Mouse (Mus musculus) intestine, postnatal 0 days (tissue): Measurements from ENCODE around the gene Ces2b. TPM values are rescaled to one million over a fixed set of nuclear protein-coding genes. Genes with fewer than 3 reads are reported as not detected.

Experiments
- ATAC-seq: fragments of 200-750 bp; cut with Nextera tagmentation; 2 replicates; pipeline ENCODE4 v1.8.0; 2017; ENCODE audit warnings: mild to moderate bottlenecking, moderate TSS enrichment, moderate library complexity
- H3K27ac ChIP-seq: fragments of 300-500 bp; sonication (generic); 2 replicates; pipeline ENCODE4 v1.5.1; 2014; ENCODE audit warnings: mild to moderate bottlenecking, low read depth, low read length, moderate library complexity
- H3K27me3 ChIP-seq: fragments of 300-500 bp; sonication (generic); replicated peaks from 2 replicates; pipeline ENCODE4 v1.6.1; 2014; ENCODE audit warnings: low read length, mixed read lengths; ENCODE audit not compliant: control insufficient read depth, insufficient read depth
- H3K36me3 ChIP-seq: fragments of 300-500 bp; sonication (generic); 2 replicates; pipeline ENCODE4 v1.6.1; 2014; ENCODE audit warnings: mild to moderate bottlenecking, moderate library complexity; ENCODE audit not compliant: control insufficient read depth, insufficient read depth
- H3K4me1 ChIP-seq: fragments of 300-500 bp; sonication (generic); replicated peaks from 2 replicates; pipeline ENCODE4 v1.6.1; 2014; ENCODE audit warnings: antibody characterized with exemption, low read length, mixed read lengths; ENCODE audit not compliant: control insufficient read depth, insufficient read depth
- H3K4me2 ChIP-seq: fragments of 300-500 bp; sonication (generic); replicated peaks from 2 replicates; pipeline ENCODE4 v1.6.1; 2014; ENCODE audit warnings: low read depth, mild to moderate bottlenecking, moderate library complexity
- H3K4me3 ChIP-seq: fragments of 300-500 bp; sonication (generic); 2 replicates; pipeline ENCODE4 v1.5.1; 2014; ENCODE audit warnings: low read depth, low read length
- H3K9ac ChIP-seq: fragments of 300-500 bp; sonication (generic); 2 replicates; pipeline ENCODE4 v1.6.1; 2014; ENCODE audit warnings: mild to moderate bottlenecking, low read depth, low read length
- H3K9me3 ChIP-seq: fragments of 300-500 bp; sonication (generic); 2 replicates; pipeline ENCODE4 v1.6.1; 2016; ENCODE audit warnings: mixed run types; ENCODE audit not compliant: control insufficient read depth
- CTCF ChIP-seq: sonication (generic); IDR thresholded peaks from 2 replicates; pipeline ENCODE4 v1.5.1; 2016; ENCODE audit warnings: low read depth, mild to moderate bottlenecking, control low read depth, antibody characterized with exemption, moderate library complexity
- WGBS: fragments of 180-500 bp; shearing (Covaris S2); extraction: QIAGEN DNeasy Blood & Tissue Kit; methylation state at CpG from one replicate; pipeline ENCODE4 v1.1.7; 2014; 5-methylcytosine and 5-hydroxymethylcytosine counted together
- polyA plus RNA-seq: library from polyadenylated mRNA; unstranded; fragments of >200 nt; fragmentation: Nextera tagmentation; extraction: Ambion mirVana; gene quantifications from 2 replicates; pipeline ENCODE4 v1.2.1, GENCODE M21; 2015

Ces2b gene
- 0.52 and 1.2 TPM in 2 replicates for polyA plus RNA-seq

DNA sequence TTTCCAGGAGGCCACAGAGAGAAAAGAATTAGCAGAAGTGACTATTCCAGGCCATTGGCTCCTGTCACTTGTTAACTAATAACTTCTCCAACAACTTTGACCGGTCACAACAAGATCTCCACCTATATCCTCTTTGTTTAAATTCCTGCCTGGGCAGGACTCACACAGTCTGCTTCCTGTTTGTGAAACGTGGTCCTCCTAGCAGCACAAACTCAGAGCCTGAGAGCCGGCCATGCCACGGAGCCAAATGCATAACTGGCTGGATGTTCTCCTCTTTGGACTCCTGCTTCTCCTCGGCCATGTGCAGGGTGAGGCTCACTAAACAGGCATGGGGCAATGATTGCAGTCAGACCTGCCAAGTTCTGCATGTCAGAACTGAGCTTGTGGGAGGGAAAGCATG, at the start of gene Ces2b:
Gene Ces2b, plus strand, starts transcription at position 133 of the 400 bp plus-strand sequence.
- no peak within 1 kb of the TSS for H3K9ac ChIP-seq
- ATAC-seq = no peak
- H3K4me3 ChIP-seq = no peak within 1 kb of the TSS
- no peaks in the 10 kb centered on the region for H3K27me3 ChIP-seq
- 27% methylated on average over 5 of the region's 5 CpGs for WGBS
- no peaks in the 10 kb centered on the region; the same call in 1 of the 2 replicates for H3K4me1 ChIP-seq
- H3K36me3 ChIP-seq = no peaks in the 10 kb centered on the region
- H3K9me3 ChIP-seq = no peaks in the 10 kb centered on the region
- H3K4me2 ChIP-seq = no peak within 1 kb of the TSS
- TF ChIP-seq CTCF = no peak
- no peak within 1 kb of the TSS for H3K27ac ChIP-seq

GRCm38 (mm10) chr8:104787049-104787448, 44.3 kb upstream of the Ces2b start:
- Histone ChIP-seq H3K27me3 (no peaks in the 10 kb centered on the region), H3K4me3 (no peak overlapping the region), H3K27ac (no peak overlapping the region), H3K4me2 (no peak overlapping the region), H3K4me1 (no peaks in the 10 kb centered on the region), H3K9me3 (no peaks in the 10 kb centered on the region), H3K9ac (no peak overlapping the region), H3K36me3 (no peaks in the 10 kb centered on the region)
- TF ChIP-seq CTCF = no peak
- ATAC-seq = no peak
- WGBS = 61% methylated on average over 1 of the region's 1 CpGs

- 57% methylated on average over 2 of the region's 2 CpGs for WGBS
- Histone ChIP-seq H3K4me2 (no peak overlapping the region), H3K4me3 (no peak overlapping the region), H3K27ac (no peak overlapping the region), H3K9me3 (no peaks in the 10 kb centered on the region), H3K4me1 (no peaks in the 10 kb centered on the region), H3K9ac (no peak overlapping the region), H3K36me3 (no peaks in the 10 kb centered on the region), H3K27me3 (no peaks in the 10 kb centered on the region)
- TF ChIP-seq CTCF = no peak
- ATAC-seq = no peak
Observed at GRCm38 (mm10) chr8:104788929-104789328, 42.4 kb upstream of the Ces2b start.

DNA sequence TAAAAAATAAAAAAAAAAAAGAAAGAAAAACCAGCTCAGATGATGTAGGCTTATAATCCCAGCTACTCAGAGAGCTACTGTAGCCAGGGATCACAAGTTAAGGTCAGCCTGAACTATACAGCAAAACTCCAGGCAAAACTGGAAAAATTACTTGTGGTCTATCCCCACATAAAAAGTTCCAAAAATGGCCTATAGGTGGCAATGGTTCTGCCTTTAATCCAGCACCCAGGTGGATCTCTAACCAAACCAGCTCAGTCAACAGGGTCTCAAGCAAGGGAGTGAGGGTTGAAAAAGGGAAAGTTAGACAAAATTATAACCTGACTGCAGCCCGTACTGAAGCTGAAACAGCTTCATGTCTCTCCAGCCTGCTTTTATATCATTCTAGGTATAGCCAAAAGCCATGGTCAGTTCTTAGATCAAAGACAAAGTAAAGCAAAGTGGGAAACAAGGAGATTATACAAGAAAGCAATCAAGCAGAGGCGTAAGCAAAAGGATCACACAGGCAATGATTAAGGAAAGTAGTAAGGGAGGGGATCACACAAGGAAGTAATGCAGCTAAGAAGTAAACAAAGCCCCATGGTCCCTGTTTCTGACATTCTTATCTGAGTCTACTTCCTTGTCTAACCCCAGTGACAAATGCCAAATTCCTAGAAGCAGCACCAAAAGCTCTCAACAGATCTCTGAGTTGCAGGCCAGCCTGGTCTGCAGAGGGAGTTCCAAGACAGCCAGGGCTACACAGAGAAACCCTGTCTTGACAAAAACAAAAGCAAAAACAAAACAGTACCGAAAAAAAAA, 41.3 kb upstream of the Ces2b start:
- TF ChIP-seq CTCF = peak; percentile 70
- no peak overlapping the region; the same call in 1 of the 2 replicates for H3K27ac ChIP-seq
- ATAC-seq = 0 out of 2 replicates have a peak, but pooled peaks have one; percentile 31
- no peaks in the 10 kb centered on the region for H3K9me3 ChIP-seq
- no peaks in the 10 kb centered on the region; the same call in 1 of the 2 replicates for H3K27me3 ChIP-seq
- H3K4me2 ChIP-seq = no peak overlapping the region
- 42% methylated on average over 3 of the region's 3 CpGs for WGBS
- H3K36me3 ChIP-seq = no peaks in the 10 kb centered on the region
- no peaks in the 10 kb centered on the region for H3K4me1 ChIP-seq
- no peak overlapping the region for H3K4me3 ChIP-seq
- H3K9ac ChIP-seq = no peak overlapping the region

GRCm38 (mm10) chr8:104799385-104799784, 32.0 kb upstream of the Ces2b start:
- no peaks in the 10 kb centered on the region for H3K36me3 ChIP-seq
- H3K9me3 ChIP-seq = no peaks in the 10 kb centered on the region
- peaks cover 3% of the 10 kb centered on the region; the same call in 1 of the 2 replicates for H3K27me3 ChIP-seq
- no peaks in the 10 kb centered on the region for H3K4me1 ChIP-seq
- H3K4me2 ChIP-seq = no peak overlapping the region
- no peak for TF ChIP-seq CTCF
- H3K9ac ChIP-seq = no peak overlapping the region
- no peak overlapping the region for H3K4me3 ChIP-seq
- ATAC-seq = no peak
- H3K27ac ChIP-seq = no peak overlapping the region
- 83% methylated on average over 1 of the region's 1 CpGs for WGBS

DNA sequence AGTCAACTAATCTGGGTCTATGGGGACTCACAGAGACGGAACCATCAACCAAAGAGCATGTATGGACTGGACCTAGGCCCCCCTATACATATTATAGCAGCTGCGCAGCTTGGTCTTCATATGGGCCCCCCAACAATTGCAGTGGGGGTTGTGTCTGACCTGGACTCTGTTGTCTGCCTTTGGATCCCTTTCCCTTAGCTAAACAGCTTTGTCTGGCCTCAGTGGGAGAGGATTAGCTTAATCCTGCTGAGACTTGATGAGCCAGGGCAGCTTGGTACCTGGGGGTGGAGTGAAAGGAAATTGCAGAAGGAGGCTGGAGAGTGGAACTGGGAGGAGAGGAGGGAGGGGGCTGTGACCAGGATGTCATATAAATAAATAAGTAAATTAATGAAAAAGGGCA, 25.2 kb upstream of the Ces2b start:
- no peak overlapping the region for H3K27ac ChIP-seq
- no peak overlapping the region for H3K9ac ChIP-seq
- H3K36me3 ChIP-seq = no peaks in the 10 kb centered on the region
- no peak for ATAC-seq
- no peak overlapping the region for H3K4me3 ChIP-seq
- no peaks in the 10 kb centered on the region for H3K4me1 ChIP-seq
- H3K4me2 ChIP-seq = no peak overlapping the region
- WGBS = 60% methylated on average over 2 of the region's 2 CpGs
- H3K27me3 ChIP-seq = no peaks in the 10 kb centered on the region
- no peak for TF ChIP-seq CTCF
- H3K9me3 ChIP-seq = no peaks in the 10 kb centered on the region
